Mouse (Mus musculus) CH12.LX (cell line): ENCODE measurements at regions not wholly inside any gene's neighbourhood (a gene's known extent, or its start where the extent isn't known, plus 50 kb on each side); places are given as distances from the start of the nearest gene placed in this dataset.

Experiments
- DNase-seq: peaks from one replicate; pipeline ENCODE4 v3.0.0-alpha.2; 2013; ENCODE audit errors: extremely low read depth
- H3K27ac ChIP-seq: 2 replicates; pipeline ENCODE4 v1.5.1; 2012; ENCODE audit warnings: low read depth, mild to moderate bottlenecking, control low read depth, moderate library complexity; ENCODE audit not compliant: insufficient read depth
- H3K27me3 ChIP-seq: replicated peaks from 2 replicates; pipeline ENCODE3; 2012; ENCODE audit warnings: inconsistent platforms
- H3K36me3 ChIP-seq, 2 experiments: replicated peaks in 1 of 2; 2 replicates each; pipeline versions ENCODE3 to v1.6.1; 2012; ENCODE audit warnings: inconsistent platforms in 1 of 2, low read length in 1 of 2, mild to moderate bottlenecking in 1 of 2, mixed read lengths in 1 of 2, moderate library complexity in 1 of 2; ENCODE audit not compliant: control insufficient read depth in 1 of 2, insufficient read depth in 1 of 2
- H3K4me1 ChIP-seq, 2 experiments: 2 replicates each; pipeline ENCODE4 v1.6.1; 2012; ENCODE audit warnings: inconsistent platforms in 1 of 2, moderate library complexity in 1 of 2; ENCODE audit not compliant: insufficient read depth in 2 of 2, control insufficient read depth in 1 of 2
- H3K4me2 ChIP-seq: 2 replicates; pipeline ENCODE4 v1.6.1; 2012; ENCODE audit warnings: low read depth, mild to moderate bottlenecking, control low read depth; ENCODE audit not compliant: poor library complexity, insufficient read depth, severe bottlenecking
- H3K4me3 ChIP-seq, 3 experiments: fragments of 150-350 bp in 1 of 3; sonication (generic) in 1 of 3; replicated peaks in 1 of 3; 2 replicates each; pipeline versions ENCODE3 to v1.5.1; 2011 to 2012; ENCODE audit warnings: low read depth in 2 of 3, low read length in 2 of 3, mild to moderate bottlenecking in 2 of 3, moderate library complexity in 2 of 3, control low read depth in 1 of 3, improper control_type of control experiment in 1 of 3, inconsistent platforms in 1 of 3, mixed read lengths in 1 of 3; ENCODE audit not compliant: poor library complexity in 1 of 3
- H3K79me2 ChIP-seq: replicated peaks from 2 replicates; pipeline ENCODE4 v1.6.1; 2012; ENCODE audit warnings: mild to moderate bottlenecking, moderate library complexity; ENCODE audit not compliant: control insufficient read depth, poor library complexity, insufficient read depth, severe bottlenecking; ENCODE audit errors: extremely low read depth
- H3K9ac ChIP-seq: 2 replicates; pipeline ENCODE4 v1.6.1; 2012; ENCODE audit warnings: low read depth, mild to moderate bottlenecking, control low read depth, moderate library complexity; ENCODE audit not compliant: insufficient read depth
- H3K9me3 ChIP-seq: replicated peaks from 2 replicates; pipeline ENCODE3; 2012; ENCODE audit warnings: low read length, inconsistent platforms, mixed read lengths
- BHLHE40 ChIP-seq: IDR thresholded peaks from 2 replicates; pipeline ENCODE4 v1.6.1; 2011; ENCODE audit warnings: mild to moderate bottlenecking, low read depth, low read length, improper control_type of control experiment
- E2F4 ChIP-seq: IDR thresholded peaks from 2 replicates; pipeline ENCODE4 v1.6.1; 2011; ENCODE audit warnings: low read depth, low read length, improper control_type of control experiment; ENCODE audit not compliant: insufficient replicate concordance
- EP300 ChIP-seq: IDR thresholded peaks from 2 replicates; pipeline ENCODE4 v1.6.1; 2011; ENCODE audit warnings: low read length, improper control_type of control experiment
- GABPA ChIP-seq: IDR thresholded peaks from 2 replicates; pipeline ENCODE4 v1.6.1; 2012; ENCODE audit warnings: low read depth, low read length, improper control_type of control experiment, inconsistent platforms; ENCODE audit not compliant: insufficient replicate concordance
- HCFC1 ChIP-seq: IDR thresholded peaks from 2 replicates; pipeline ENCODE4 v1.6.1; 2012; ENCODE audit warnings: low read depth, mild to moderate bottlenecking, inconsistent platforms, low read length, improper control_type of control experiment
- JUND ChIP-seq: conservative IDR thresholded peaks from 2 replicates; pipeline ENCODE4 v1.6.1; 2011; ENCODE audit warnings: low read depth, low read length, improper control_type of control experiment
- MAX ChIP-seq: IDR thresholded peaks from 2 replicates; pipeline ENCODE4 v1.6.1; 2011; ENCODE audit warnings: low read length, improper control_type of control experiment
- NELFE ChIP-seq: IDR thresholded peaks from 2 replicates; pipeline ENCODE4 v1.6.1; 2011; ENCODE audit warnings: low read depth, low read length, improper control_type of control experiment
- NRF1 ChIP-seq: IDR thresholded peaks from 2 replicates; pipeline ENCODE4 v1.6.1; 2014; ENCODE audit warnings: low read depth, mild to moderate bottlenecking, inconsistent platforms, low read length, improper control_type of control experiment, moderate library complexity
- PAX5 ChIP-seq: IDR thresholded peaks from 2 replicates; pipeline ENCODE4 v1.6.1; 2012; ENCODE audit warnings: low read length, inconsistent platforms, mixed read lengths
- POLR2AphosphoS2 ChIP-seq: IDR thresholded peaks from 2 replicates; pipeline ENCODE4 v1.6.1; 2011; ENCODE audit warnings: low read depth, low read length, improper control_type of control experiment
- RAD21 ChIP-seq: IDR thresholded peaks from 2 replicates; pipeline ENCODE4 v1.6.1; 2011; ENCODE audit warnings: low read depth, mild to moderate bottlenecking, low read length, improper control_type of control experiment, moderate library complexity
- SMC3 ChIP-seq: IDR thresholded peaks from 2 replicates; pipeline ENCODE4 v1.6.1; 2011; ENCODE audit warnings: low read depth, low read length, improper control_type of control experiment
- TBP ChIP-seq: conservative IDR thresholded peaks from 2 replicates; pipeline ENCODE4 v1.6.1; 2011; ENCODE audit warnings: low read depth, low read length, improper control_type of control experiment
- TCF12 ChIP-seq: IDR thresholded peaks from 2 replicates; pipeline ENCODE4 v1.6.1; 2014; ENCODE audit warnings: low read depth, mild to moderate bottlenecking, inconsistent platforms, low read length, improper control_type of control experiment
- UBTF ChIP-seq: IDR thresholded peaks from 2 replicates; pipeline ENCODE4 v1.6.1; 2012; ENCODE audit warnings: low read depth, mild to moderate bottlenecking, inconsistent platforms, low read length, improper control_type of control experiment, moderate library complexity
- USF1 ChIP-seq: IDR thresholded peaks from 2 replicates; pipeline ENCODE4 v1.6.1; 2014; ENCODE audit warnings: low read depth, mild to moderate bottlenecking, inconsistent platforms, low read length, improper control_type of control experiment
- USF2 ChIP-seq: conservative IDR thresholded peaks from 2 replicates; pipeline ENCODE4 v1.6.1; 2011; ENCODE audit warnings: low read depth, low read length, improper control_type of control experiment
- ZMIZ1 ChIP-seq: IDR thresholded peaks from 2 replicates; pipeline ENCODE4 v1.6.1; 2012; ENCODE audit warnings: low read depth, mild to moderate bottlenecking, inconsistent platforms, low read length, improper control_type of control experiment
- ZNF384 ChIP-seq: IDR thresholded peaks from 2 replicates; pipeline ENCODE4 v1.6.1; 2012; ENCODE audit warnings: low read depth, low read length, improper control_type of control experiment, inconsistent platforms
- dilution Hi-C: fragments of 300-500 bp; cut with MboI; formaldehyde crosslinking; loops from 2 replicates; pipeline ENCODE4 v1.14.3; 2020; ENCODE audit warnings: low sequenced_read_pairs; ENCODE audit not compliant: extremely low pct_unique_long_range_greater_than_20kb, extremely low pct_ligation_motif_present
- in situ Hi-C: fragments of 300-500 bp; cut with MboI; formaldehyde crosslinking; loops from 3 replicates; pipeline ENCODE4 v1.14.3; 2019; ENCODE audit warnings: low sequenced_read_pairs, low pct_ligation_motif_present, low pct_unique_long_range_greater_than_20kb, mixed read lengths

DNA sequence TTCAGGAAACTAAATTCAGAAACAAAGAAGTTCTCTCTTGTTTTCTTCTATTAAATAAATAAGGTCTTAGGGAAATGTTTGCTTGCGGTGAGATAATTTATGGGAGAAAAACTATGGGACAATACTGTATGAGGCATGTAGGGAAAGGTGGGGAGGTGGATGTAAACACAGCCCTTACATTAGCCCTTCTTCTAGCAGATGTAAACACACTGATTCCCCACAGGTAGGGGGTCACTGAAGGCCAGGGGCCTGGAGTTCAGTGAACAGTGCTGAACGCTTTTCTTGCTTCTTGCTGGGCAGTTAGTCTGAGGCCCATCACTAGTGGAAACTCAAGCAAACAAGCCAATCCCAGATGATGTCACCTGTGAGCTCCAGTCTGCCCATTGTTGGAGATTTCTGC, 752.6 kb downstream of the Bcl11a start:
- TF ChIP-seq NRF1: no peak
- TF ChIP-seq USF2: no peak
- TF ChIP-seq TCF12: no peak
- no peak for TF ChIP-seq GABPA
- no peak for TF ChIP-seq E2F4
- TF ChIP-seq BHLHE40: no peak
- no peak for TF ChIP-seq PAX5
- TF ChIP-seq MAX: no peak
- TF ChIP-seq UBTF: no peak
- TF ChIP-seq SMC3: no peak
- no peak for TF ChIP-seq HCFC1
- TF ChIP-seq TBP: no peak
- no peak for TF ChIP-seq POLR2AphosphoS2
- H3K36me3 ChIP-seq: no peaks in the 10 kb centered on the region
- in situ Hi-C loops: no loop called here
- H3K27me3 ChIP-seq: no peaks in the 10 kb centered on the region
- dilution Hi-C loops: no loop called here
- H3K27ac ChIP-seq: no peak overlapping the region
- no peaks in the 10 kb centered on the region for H3K4me1 ChIP-seq
- no peak overlapping the region for H3K4me3 ChIP-seq
- H3K9ac ChIP-seq: no peak overlapping the region
- DNase-seq: no peak
- no peaks in the 10 kb centered on the region for H3K9me3 ChIP-seq
- no peak overlapping the region for H3K4me2 ChIP-seq
- H3K79me2 ChIP-seq: no peaks in the 10 kb centered on the region

DNA sequence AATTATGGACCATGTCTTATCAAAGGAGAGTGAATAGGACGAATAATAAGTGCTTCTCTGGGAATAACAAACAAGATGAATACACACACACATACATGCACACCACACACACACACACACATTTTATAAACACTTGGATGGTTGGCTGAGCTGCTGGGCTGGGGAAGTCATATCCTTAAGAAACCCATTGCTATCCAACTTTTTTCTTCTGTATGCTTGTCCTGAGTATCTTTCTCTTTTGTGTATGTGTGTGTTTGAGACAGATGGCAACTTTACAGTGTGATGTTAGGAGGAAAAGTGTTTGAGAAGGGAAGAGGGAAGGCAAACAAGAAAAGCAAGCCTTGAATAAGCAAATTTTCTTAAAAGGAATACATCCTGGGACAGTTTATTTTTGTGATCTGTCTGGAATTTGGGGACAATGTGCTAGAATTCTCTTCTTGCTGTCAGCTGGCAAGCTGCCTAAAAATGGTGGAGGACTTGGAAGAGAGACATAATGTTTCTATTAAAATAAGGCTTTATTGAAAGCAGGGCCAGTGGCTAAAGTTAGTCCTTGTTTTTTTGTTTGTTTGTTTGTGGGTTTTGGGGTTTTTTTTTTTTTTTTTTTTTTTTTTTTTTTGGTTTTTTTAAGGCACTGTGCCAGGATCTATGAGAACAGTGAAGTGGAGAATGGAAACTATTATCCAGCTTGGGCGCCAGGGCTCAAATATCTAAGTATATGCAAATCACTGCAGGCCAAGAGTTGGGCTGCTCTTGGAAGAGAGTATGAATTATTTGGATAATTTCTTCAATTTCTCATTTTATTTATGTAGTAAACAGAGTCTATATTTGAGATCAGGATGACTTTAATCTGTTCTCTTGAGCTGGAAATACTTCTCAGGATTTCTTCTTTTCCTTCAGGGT, 766.2 kb downstream of the Bcl11a start:
- in situ Hi-C loops (no loop called here), dilution Hi-C loops (no loop called here)
- H3K4me1 ChIP-seq: no peaks in the 10 kb centered on the region
- no peak overlapping the region for H3K4me3 ChIP-seq
- no peak for TF ChIP-seq TBP
- no peak for TF ChIP-seq EP300
- TF ChIP-seq POLR2AphosphoS2: no peak
- no peak for TF ChIP-seq ZMIZ1
- TF ChIP-seq MAX: no peak
- no peak for TF ChIP-seq HCFC1
- no peak for TF ChIP-seq USF1
- TF ChIP-seq JUND: no peak
- TF ChIP-seq NELFE: no peak
- TF ChIP-seq ZNF384: no peak
- TF ChIP-seq RAD21: no peak
- H3K27me3 ChIP-seq: no peaks in the 10 kb centered on the region
- H3K36me3 ChIP-seq: no peaks in the 10 kb centered on the region
- H3K27ac ChIP-seq: no peak overlapping the region
- no peak overlapping the region for H3K9ac ChIP-seq
- H3K9me3 ChIP-seq: no peaks in the 10 kb centered on the region
- H3K79me2 ChIP-seq: no peaks in the 10 kb centered on the region
- no peak overlapping the region for H3K4me2 ChIP-seq
- DNase-seq: no peak
